In the genomic region with DNA sequence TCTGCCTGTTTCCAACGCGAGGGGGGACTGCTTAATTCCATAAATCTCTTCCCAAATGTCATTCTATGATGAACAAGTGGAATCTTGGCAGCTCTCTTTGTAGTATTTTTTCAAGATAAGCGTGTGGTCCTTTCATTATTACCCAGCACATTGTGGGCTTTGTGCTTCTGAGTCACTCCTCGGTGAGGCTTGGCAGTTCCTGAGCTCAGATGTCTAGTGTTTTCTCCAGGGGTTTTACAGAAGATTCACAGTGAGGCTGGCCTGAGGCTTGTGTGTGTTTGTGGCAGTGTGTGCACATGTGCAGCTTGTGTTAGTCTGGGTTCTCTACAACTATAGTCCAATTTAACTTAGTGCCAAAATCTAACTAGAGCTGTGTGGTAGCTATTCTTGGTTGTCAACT, we compare ENCODE assay signal across 22 mouse cellular contexts. TPM values are rescaled to one million over a fixed set of nuclear protein-coding genes. Genes with fewer than 3 reads are reported as not detected.
A peak's percentile ranks its signal among the peaks of the same experiment; 100 is the strongest.
DNase-seq lines count a peak whose midpoint lies in the region; ATAC-seq lines count a peak whose summit lies in the region.
"Had no signal": no experiment of that assay in that cellular context is flagged by ENCODE, and none has a peak within 500 bp of the region (broad histone marks: within the 10 kb centered on the region; RNA-seq: fewer than 3 reads in every experiment).

No protein-coding gene starts in this region.

- H3K27ac ChIP-seq in forebrain, embryonic 14.5 days (ENCODE audit: low read depth, low read length) = no peak overlapping the region
- H3K27ac ChIP-seq in kidney, embryonic 15.5 days = no peak overlapping the region
- H3K27ac ChIP-seq in hindbrain, embryonic 12.5 days = no peak overlapping the region
- H3K27ac ChIP-seq: forebrain, embryonic 10.5 days; forebrain, embryonic 15.5 days; heart, embryonic 13.5 days; hindbrain, embryonic 13.5 days; hindbrain, postnatal 0 days had no signal

- H3K4me2 ChIP-seq in forebrain, embryonic 14.5 days (ENCODE audit: low read length) = no peak overlapping the region
- H3K4me2 ChIP-seq in kidney, embryonic 15.5 days = no peak overlapping the region
- H3K4me2 ChIP-seq in hindbrain, embryonic 12.5 days (replicated peaks) = no peak overlapping the region
- H3K4me2 ChIP-seq: forebrain, embryonic 15.5 days; heart, embryonic 13.5 days; hindbrain, embryonic 13.5 days had no signal

- no peak for ATAC-seq in forebrain, embryonic 14.5 days
- ATAC-seq in kidney, embryonic 15.5 days (replicated peaks; ENCODE audit: low FRiP score) = no peak
- no peak for ATAC-seq in hindbrain, embryonic 12.5 days (ENCODE audit: low FRiP score)
- ATAC-seq: forebrain, embryonic 15.5 days; hindbrain, postnatal 0 days had no signal

- no peaks in the 10 kb centered on the region for H3K9me3 ChIP-seq in forebrain, embryonic 14.5 days (replicated peaks; ENCODE audit: control insufficient read depth, low read length)
- H3K9me3 ChIP-seq in kidney, embryonic 15.5 days (replicated peaks) = no peaks in the 10 kb centered on the region
- no peaks in the 10 kb centered on the region for H3K9me3 ChIP-seq in hindbrain, embryonic 12.5 days (replicated peaks)
- H3K9me3 ChIP-seq: forebrain, embryonic 15.5 days had no signal

- H3K9ac ChIP-seq in forebrain, embryonic 14.5 days (ENCODE audit: low read length) = no peak overlapping the region
- no peak overlapping the region for H3K9ac ChIP-seq in kidney, embryonic 15.5 days
- no peak overlapping the region for H3K9ac ChIP-seq in hindbrain, embryonic 12.5 days
- H3K9ac ChIP-seq: forebrain, embryonic 15.5 days; heart, embryonic 13.5 days; hindbrain, embryonic 13.5 days had no signal

- no peaks in the 10 kb centered on the region for H3K36me3 ChIP-seq in forebrain, embryonic 14.5 days (ENCODE audit: control insufficient read depth, insufficient read depth, low read length)
- H3K36me3 ChIP-seq in kidney, embryonic 15.5 days = no peaks in the 10 kb centered on the region
- no peaks in the 10 kb centered on the region for H3K36me3 ChIP-seq in hindbrain, embryonic 12.5 days
- H3K36me3 ChIP-seq: forebrain, embryonic 10.5 days; forebrain, embryonic 15.5 days; heart, embryonic 13.5 days; hindbrain, embryonic 13.5 days had no signal

- no peaks in the 10 kb centered on the region for H3K27me3 ChIP-seq in forebrain, embryonic 14.5 days (replicated peaks; ENCODE audit: control insufficient read depth, insufficient read depth, low read length)
- H3K27me3 ChIP-seq in kidney, embryonic 15.5 days = no peaks in the 10 kb centered on the region
- H3K27me3 ChIP-seq in hindbrain, embryonic 12.5 days = no peaks in the 10 kb centered on the region
- H3K27me3 ChIP-seq: forebrain, embryonic 15.5 days; heart, embryonic 13.5 days; hindbrain, embryonic 13.5 days had no signal

- peak; percentile 16 for DNase-seq in right cerebral cortex, adult 18-20 months
- no peak for DNase-seq in right cerebral cortex, postnatal 14 days
- peak; percentile 26 for DNase-seq in Muller cell, postnatal 12 days (ENCODE audit: inconsistent ontology term)
- DNase-seq in brain, adult 2 months (ENCODE audit: low read depth, low spot score) = peak; percentile 58
- DNase-seq in forebrain, embryonic 14.5 days (ENCODE audit: low spot score) = no peak
- DNase-seq: adrenal gland, postnatal 10 days; B cell, adult 2 months; cerebellum, adult 18-20 months; cerebellum, adult 9-11 months; cerebellum, postnatal 36 days; gastrocnemius, postnatal 25 days; heart, postnatal 4 days; kidney, adult 11 months had no signal

- WGBS in forebrain, embryonic 14.5 days = 71% methylated on average over 4 of the region's 4 CpGs
- 66% methylated on average over 4 of the region's 4 CpGs for WGBS in kidney, embryonic 15.5 days
- 73% methylated on average over 4 of the region's 4 CpGs for WGBS in hindbrain, embryonic 12.5 days

- H3K4me3 ChIP-seq in forebrain, embryonic 14.5 days (ENCODE audit: low read depth, low read length) = no peak overlapping the region
- H3K4me3 ChIP-seq in kidney, embryonic 15.5 days (replicated peaks) = no peak overlapping the region
- no peak overlapping the region for H3K4me3 ChIP-seq in hindbrain, embryonic 12.5 days
- H3K4me3 ChIP-seq: forebrain, embryonic 10.5 days; forebrain, embryonic 15.5 days; heart, embryonic 13.5 days; hindbrain, embryonic 13.5 days had no signal

- no peaks in the 10 kb centered on the region for H3K4me1 ChIP-seq in forebrain, embryonic 14.5 days (ENCODE audit: control insufficient read depth, insufficient read depth, low read length)
- H3K4me1 ChIP-seq in kidney, embryonic 15.5 days = no peaks in the 10 kb centered on the region
- H3K4me1 ChIP-seq in hindbrain, embryonic 12.5 days = no peaks in the 10 kb centered on the region
- H3K4me1 ChIP-seq: forebrain, embryonic 10.5 days; forebrain, embryonic 15.5 days; heart, embryonic 13.5 days; hindbrain, embryonic 13.5 days had no signal

RNA-seq across cellular contexts. Expression of a gene that starts 46.3 kb away (rescaled TPM):
- not detected in 2 replicates for polyA plus RNA-seq in forebrain, embryonic 14.5 days (2014; fragmentation: Nextera tagmentation; extraction: Ambion mirVana)
- not detected in 2 replicates for polyA plus RNA-seq in kidney, embryonic 15.5 days (2015; fragmentation: Nextera tagmentation; extraction: Ambion mirVana)
- not detected in 2 replicates for polyA plus RNA-seq in hindbrain, embryonic 12.5 days (2016; fragmentation: Nextera tagmentation; extraction: Ambion mirVana)
- polyA plus RNA-seq: embryonic facial prominence, embryonic 14.5 days; forebrain, embryonic 10.5 days; forebrain, embryonic 15.5 days; hindbrain, embryonic 13.5 days; hindbrain, postnatal 0 days; intestine, embryonic 14.5 days had no signal

RNA-seq across cellular contexts. Expression of a gene that starts 56.0 kb away (rescaled TPM):
- polyA plus RNA-seq in forebrain, embryonic 14.5 days (2014; fragmentation: Nextera tagmentation; extraction: Ambion mirVana) = 0.19 and 0.31 TPM in 2 replicates
- polyA plus RNA-seq in kidney, embryonic 15.5 days (2015; fragmentation: Nextera tagmentation; extraction: Ambion mirVana) = 0.47 and 0.57 TPM in 2 replicates
- polyA plus RNA-seq in hindbrain, embryonic 12.5 days (2016; fragmentation: Nextera tagmentation; extraction: Ambion mirVana) = 0.36 and 0.63 TPM in 2 replicates

Comparison
In these comparisons a context has a peak if more than half of its experiments do, and no peak if none do; other contexts are left out.
1. DNase-seq: peak in right cerebral cortex, adult 18-20 months (single experiment), Muller cell, postnatal 12 days (single experiment) and brain, adult 2 months (single experiment); none in right cerebral cortex, postnatal 14 days (single experiment) and forebrain, embryonic 14.5 days (single experiment).